Mouse (Mus musculus) liver, embryonic 16.5 days (tissue): ENCODE measurements around the gene Sqor. TPM values are rescaled to one million over a fixed set of nuclear protein-coding genes. Genes with fewer than 3 reads are reported as not detected.

ENCODE experiments used
- ATAC-seq: fragments of 200-750 bp; cut with Nextera tagmentation; 2 replicates; pipeline ENCODE4 v1.8.0; 2017; ENCODE audit warnings: low read depth, mild to moderate bottlenecking, moderate number of reproducible peaks, moderate library complexity
- H3K27ac ChIP-seq: fragments of 300-500 bp; sonication (generic); 2 replicates; pipeline ENCODE4 v1.5.1; 2014; ENCODE audit warnings: mild to moderate bottlenecking, low read length
- H3K27me3 ChIP-seq: fragments of 300-500 bp; sonication (generic); 2 replicates; pipeline ENCODE4 v1.6.1; 2014; ENCODE audit warnings: low read depth, low read length, mixed read lengths; ENCODE audit not compliant: control insufficient read depth, insufficient read depth
- H3K36me3 ChIP-seq: fragments of 300-500 bp; sonication (generic); 2 replicates; pipeline ENCODE4 v1.6.1; 2014; ENCODE audit warnings: mild to moderate bottlenecking; ENCODE audit not compliant: control insufficient read depth, insufficient read depth
- H3K4me1 ChIP-seq: fragments of 300-500 bp; sonication (generic); 2 replicates; pipeline ENCODE4 v1.6.1; 2014; ENCODE audit warnings: low read depth, low read length, mixed read lengths; ENCODE audit not compliant: control insufficient read depth
- H3K4me2 ChIP-seq: fragments of 300-500 bp; sonication (generic); 2 replicates; pipeline ENCODE4 v1.6.1; 2014; ENCODE audit warnings: low read depth, low read length, mixed read lengths
- H3K4me3 ChIP-seq: fragments of 300-500 bp; sonication (generic); 2 replicates; pipeline ENCODE4 v1.5.1; 2014; ENCODE audit warnings: low read depth, mild to moderate bottlenecking, low read length
- H3K9ac ChIP-seq: fragments of 300-500 bp; sonication (generic); 2 replicates; pipeline ENCODE4 v1.6.1; 2014; ENCODE audit warnings: low read depth, low read length
- H3K9me3 ChIP-seq: fragments of 300-500 bp; sonication (generic); replicated peaks from 2 replicates; pipeline ENCODE4 v1.6.1; 2016; ENCODE audit warnings: low read length; ENCODE audit not compliant: control insufficient read depth
- WGBS: fragments of 180-500 bp; shearing (Covaris S2); extraction: QIAGEN DNeasy Blood & Tissue Kit; methylation state at CpG from one replicate; pipeline ENCODE4 v1.1.7; 2014; ENCODE audit not compliant: insufficient replicate concordance; 5-methylcytosine and 5-hydroxymethylcytosine counted together
- polyA plus RNA-seq: library from polyadenylated mRNA; unstranded; fragments of >200 nt; fragmentation: Nextera tagmentation; extraction: Ambion mirVana; gene quantifications from 2 replicates; pipeline ENCODE4 v1.2.1, GENCODE M21; 2015

The Sqor gene
- polyA plus RNA-seq, 1 experiment from 2014 or later: 9.1 TPM

DNA sequence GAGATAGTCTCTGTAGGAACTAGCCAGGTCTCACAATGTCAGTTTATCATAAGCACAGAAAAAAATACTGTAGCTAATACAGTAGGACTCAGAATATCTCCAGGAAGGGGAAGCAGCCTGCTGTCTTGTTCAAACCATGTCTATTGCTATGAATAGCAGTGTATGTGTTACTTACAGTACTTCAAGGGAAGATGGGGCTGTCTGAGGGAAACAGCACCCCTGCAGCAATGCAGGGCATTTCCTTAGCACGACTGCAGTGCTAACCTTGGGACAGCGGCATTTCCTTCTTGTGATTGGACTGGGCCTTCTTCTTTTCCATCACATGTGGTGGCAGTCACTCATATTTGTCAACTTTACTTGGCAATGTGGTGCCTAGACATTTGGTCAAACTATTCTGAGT lies 11.8 kb downstream of the Sqor start:
- no peaks in the 10 kb centered on the region for H3K27me3 ChIP-seq
- ATAC-seq: no peak

DNA sequence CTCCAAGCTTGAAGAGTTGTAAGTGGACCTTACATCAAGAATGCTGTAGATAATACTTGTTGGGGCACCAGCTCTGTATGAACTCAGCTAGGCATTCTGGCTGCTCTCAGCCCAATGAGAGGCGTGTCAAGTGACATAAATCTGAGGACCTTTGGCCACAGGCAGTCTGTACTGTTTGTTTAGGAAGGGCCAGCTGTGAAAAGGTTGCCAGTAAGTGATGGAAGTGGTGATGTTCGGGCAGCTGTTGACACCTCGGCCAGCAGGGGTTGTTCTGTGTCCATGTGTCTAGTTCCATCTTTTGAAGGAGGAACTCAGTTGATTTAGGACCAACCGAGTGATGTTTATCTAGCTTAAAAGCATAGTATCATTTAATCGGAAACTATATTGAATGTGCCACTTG lies 14.9 kb downstream of the Sqor start:
- Histone ChIP-seq H3K9ac (no peak overlapping the region), H3K27me3 (no peaks in the 10 kb centered on the region), H3K36me3 (no peaks in the 10 kb centered on the region), H3K4me1 (no peaks in the 10 kb centered on the region; the same call in 1 of the 2 replicates), H3K4me3 (no peak overlapping the region), H3K9me3 (no peaks in the 10 kb centered on the region), H3K27ac (no peak overlapping the region), H3K4me2 (no peak overlapping the region)
- no peak for ATAC-seq
- WGBS: 44% methylated on average over 5 of the region's 5 CpGs

More for the DNA sequence above, 11.8 kb downstream of the Sqor start:
- Histone ChIP-seq H3K9ac (no peak overlapping the region), H3K36me3 (no peaks in the 10 kb centered on the region), H3K27ac (no peak overlapping the region), H3K4me2 (no peak overlapping the region), H3K9me3 (no peaks in the 10 kb centered on the region), H3K4me1 (no peaks in the 10 kb centered on the region; the same call in 1 of the 2 replicates), H3K4me3 (no peak overlapping the region)
- 24% methylated on average over 2 of the region's 2 CpGs for WGBS

DNA sequence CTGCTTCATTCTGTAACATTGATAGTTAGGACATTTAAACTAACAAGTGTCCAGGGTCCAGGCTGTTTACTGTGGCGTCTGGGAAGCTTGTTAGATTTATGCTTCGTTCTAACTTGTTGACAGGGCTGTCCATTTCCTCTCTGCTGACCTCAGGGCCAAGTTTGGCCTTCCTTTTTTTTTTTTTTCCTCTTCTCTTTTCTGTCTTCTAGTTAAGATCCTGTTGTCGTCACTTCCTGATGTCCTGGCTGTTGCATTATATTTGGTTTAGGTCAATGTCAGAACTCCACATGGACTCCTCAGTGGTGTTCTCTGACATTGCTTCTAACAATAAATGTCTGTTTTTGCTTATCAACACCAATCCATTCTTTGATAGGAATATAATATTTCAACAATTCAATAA lies 15.4 kb downstream of the Sqor start:
- Histone ChIP-seq H3K9me3 (no peaks in the 10 kb centered on the region), H3K4me1 (no peaks in the 10 kb centered on the region; the same call in 1 of the 2 replicates), H3K4me2 (no peak overlapping the region), H3K4me3 (no peak overlapping the region), H3K27me3 (no peaks in the 10 kb centered on the region), H3K27ac (no peak overlapping the region), H3K36me3 (no peaks in the 10 kb centered on the region), H3K9ac (no peak overlapping the region)
- WGBS: 23% methylated on average over 3 of the region's 3 CpGs
- no peak for ATAC-seq

DNA sequence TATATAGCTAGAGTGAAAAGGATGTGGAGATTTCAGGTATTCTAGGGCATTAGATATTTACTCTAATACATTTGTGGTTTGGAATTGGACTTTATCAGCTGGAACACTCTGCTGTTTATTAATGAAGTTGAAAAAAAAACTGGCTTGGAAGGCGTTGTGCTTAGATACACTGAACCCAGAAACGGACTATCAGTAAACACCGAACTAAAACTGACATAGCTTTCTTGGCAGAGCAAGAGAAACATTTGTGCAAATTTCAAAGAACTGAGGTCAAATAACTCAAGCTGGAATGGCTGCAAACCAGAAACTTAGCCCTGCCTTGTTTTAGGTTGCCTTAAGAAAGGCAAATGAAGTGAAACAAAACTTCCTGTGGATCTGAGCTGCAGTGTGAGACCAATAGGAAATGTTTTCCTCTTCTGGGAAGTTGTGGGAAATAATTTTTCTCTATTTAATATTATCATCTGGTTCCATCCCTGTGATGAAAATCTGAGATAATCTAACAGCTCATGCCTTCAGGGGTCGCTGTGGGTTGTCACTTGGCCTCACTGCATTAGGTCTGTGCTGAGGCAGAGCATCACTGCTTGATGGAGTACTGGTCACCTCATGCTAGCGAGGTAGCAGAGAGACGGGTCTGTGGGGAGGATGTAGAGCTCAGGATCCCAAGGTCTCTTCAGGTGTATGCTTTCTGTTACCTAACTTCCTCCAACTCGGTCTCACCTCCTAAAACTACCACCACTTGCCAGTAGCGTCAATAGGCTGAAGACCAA lies 16.7 kb downstream of the Sqor start:
- no peak for ATAC-seq
- H3K27ac ChIP-seq: no peak overlapping the region

DNA sequence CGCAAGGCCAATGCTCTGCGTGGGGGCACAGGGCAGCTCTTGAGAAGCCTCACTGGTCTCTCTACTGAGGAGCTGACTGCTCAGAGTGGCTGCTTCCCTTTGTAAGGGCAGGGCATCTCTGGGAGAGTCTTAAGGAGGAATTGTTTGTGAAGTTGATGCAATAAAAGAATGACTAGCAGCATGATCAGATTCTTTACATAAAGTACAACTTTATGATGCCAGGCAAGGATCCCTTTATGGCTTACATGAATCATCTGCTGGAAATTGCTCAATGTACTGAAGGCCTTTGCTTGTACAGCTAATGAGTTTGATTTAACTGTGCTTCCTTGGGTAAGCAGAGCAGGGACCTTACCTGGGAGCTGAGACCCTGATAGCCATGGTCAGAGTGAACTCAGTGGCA lies 18.7 kb downstream of the Sqor start:
- no peak overlapping the region for H3K4me3 ChIP-seq
- no peaks in the 10 kb centered on the region for H3K9me3 ChIP-seq
- no peaks in the 10 kb centered on the region; the same call in 1 of the 2 replicates for H3K4me1 ChIP-seq
- no peak overlapping the region for H3K9ac ChIP-seq
- no peak overlapping the region for H3K4me2 ChIP-seq
- ATAC-seq: no peak
- no peaks in the 10 kb centered on the region for H3K36me3 ChIP-seq
- no peaks in the 10 kb centered on the region for H3K27me3 ChIP-seq
- H3K27ac ChIP-seq: no peak overlapping the region
- WGBS: 82% methylated on average over 2 of the region's 2 CpGs

More for the DNA sequence above, 16.7 kb downstream of the Sqor start:
- no peaks in the 10 kb centered on the region for H3K36me3 ChIP-seq
- H3K27me3 ChIP-seq: no peaks in the 10 kb centered on the region
- no peak overlapping the region for H3K9ac ChIP-seq
- no peak overlapping the region for H3K4me2 ChIP-seq
- no peak overlapping the region for H3K4me3 ChIP-seq
- H3K4me1 ChIP-seq: no peaks in the 10 kb centered on the region; the same call in 1 of the 2 replicates
- no peaks in the 10 kb centered on the region for H3K9me3 ChIP-seq
- 43% methylated on average over 8 of the region's 8 CpGs for WGBS

DNA sequence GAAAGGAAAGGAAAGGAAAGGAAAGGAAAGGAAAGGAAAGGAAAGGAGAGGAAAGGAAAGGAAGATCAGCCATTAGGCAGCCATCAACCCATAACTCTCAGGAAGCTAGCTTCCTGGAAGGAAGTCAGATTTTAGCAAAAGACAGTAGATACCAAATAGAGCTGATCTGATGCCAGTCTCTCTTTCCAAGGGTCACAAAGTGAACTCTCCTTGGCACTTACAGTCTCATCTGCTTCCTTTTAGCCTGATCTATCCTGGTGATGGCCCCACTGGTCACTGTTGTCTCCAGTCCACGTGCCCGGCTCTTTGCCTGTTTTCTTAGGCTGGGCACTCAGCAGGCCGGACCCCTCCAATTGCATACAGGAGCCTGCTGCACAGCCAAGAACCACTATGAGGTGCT lies 19.7 kb downstream of the Sqor start:
- H3K4me2 ChIP-seq: no peak overlapping the region
- no peak overlapping the region for H3K9ac ChIP-seq
- no peaks in the 10 kb centered on the region for H3K27me3 ChIP-seq
- no peak overlapping the region for H3K4me3 ChIP-seq
- H3K9me3 ChIP-seq: no peaks in the 10 kb centered on the region
- no peak overlapping the region for H3K27ac ChIP-seq
- no peaks in the 10 kb centered on the region for H3K36me3 ChIP-seq
- WGBS: 67% methylated on average over 3 of the region's 3 CpGs
- no peak for ATAC-seq
- no peaks in the 10 kb centered on the region; the same call in 1 of the 2 replicates for H3K4me1 ChIP-seq

DNA sequence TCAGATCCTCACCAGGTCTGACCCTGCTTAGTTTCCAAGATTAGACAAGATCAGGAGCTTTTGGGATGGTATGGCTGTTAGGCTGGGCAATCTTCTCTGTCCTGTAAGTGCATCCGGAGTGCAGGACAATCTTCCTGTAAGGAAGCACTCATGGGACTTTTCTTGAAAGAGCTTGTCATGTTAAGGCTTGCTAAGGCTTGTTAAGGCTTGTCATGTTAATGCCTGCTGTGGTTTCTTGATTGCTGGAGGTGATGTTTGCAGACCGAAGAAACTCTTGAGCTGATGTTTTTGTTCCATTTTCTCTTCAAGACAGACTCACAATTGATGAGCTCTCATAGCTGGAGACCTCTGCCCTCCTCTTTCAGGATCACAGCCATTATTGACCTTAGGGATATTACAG lies 21.1 kb downstream of the Sqor start:
- no peak overlapping the region for H3K4me2 ChIP-seq
- no peak overlapping the region for H3K9ac ChIP-seq
- no peaks in the 10 kb centered on the region for H3K4me1 ChIP-seq
- ATAC-seq: no peak
- WGBS: 77% methylated on average over 2 of the region's 2 CpGs
- H3K27me3 ChIP-seq: no peaks in the 10 kb centered on the region
- H3K4me3 ChIP-seq: no peak overlapping the region
- no peak overlapping the region for H3K27ac ChIP-seq
- H3K9me3 ChIP-seq: no peaks in the 10 kb centered on the region
- no peaks in the 10 kb centered on the region for H3K36me3 ChIP-seq

DNA sequence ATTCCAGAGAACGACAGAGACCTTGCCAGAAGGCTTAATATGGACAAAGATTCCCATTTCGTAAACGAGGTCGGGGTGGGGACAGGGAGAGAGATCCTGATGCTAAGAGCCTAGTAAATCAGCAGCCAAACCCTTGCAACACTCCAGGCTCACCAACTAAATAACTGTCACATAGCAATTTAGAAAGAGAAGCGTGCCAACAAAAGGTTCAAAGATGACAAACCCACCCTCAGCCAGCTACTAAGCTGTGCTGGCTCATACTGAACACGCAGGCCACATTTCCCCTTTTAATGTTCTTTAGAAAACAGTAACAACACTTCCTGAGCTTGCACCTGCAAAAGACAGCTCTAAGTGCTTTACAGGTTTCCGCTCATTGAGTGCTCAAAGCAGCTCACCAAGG lies 24.3 kb downstream of the Sqor start:
- 54% methylated on average over 7 of the region's 7 CpGs for WGBS
- Histone ChIP-seq H3K4me3 (no peak overlapping the region), H3K9ac (no peak overlapping the region), H3K27ac (no peak overlapping the region), H3K4me1 (no peaks in the 10 kb centered on the region), H3K27me3 (no peaks in the 10 kb centered on the region), H3K4me2 (no peak overlapping the region), H3K9me3 (no peaks in the 10 kb centered on the region), H3K36me3 (no peaks in the 10 kb centered on the region)
- ATAC-seq: no peak

DNA sequence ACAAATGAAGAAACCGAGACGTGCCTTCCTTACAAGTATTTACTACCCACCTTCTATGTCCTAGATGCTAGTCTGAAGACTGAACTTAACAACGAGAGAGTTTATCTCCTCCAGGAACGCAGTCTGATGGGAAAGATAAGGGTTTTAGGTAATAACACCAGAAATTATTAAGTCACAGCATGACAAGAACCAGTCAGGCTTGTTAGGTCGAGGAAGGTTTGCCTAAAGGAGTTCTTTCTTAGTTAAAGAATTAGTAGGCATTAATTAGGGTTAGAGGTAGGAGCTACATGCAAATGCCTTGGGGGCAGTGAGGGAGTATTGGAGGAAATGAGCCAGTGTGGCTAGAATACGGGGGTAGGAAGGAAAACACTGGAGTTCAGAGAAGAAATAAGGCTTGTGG lies 24.7 kb downstream of the Sqor start:
- H3K9me3 ChIP-seq: no peaks in the 10 kb centered on the region
- no peaks in the 10 kb centered on the region for H3K4me1 ChIP-seq
- H3K36me3 ChIP-seq: no peaks in the 10 kb centered on the region
- no peak overlapping the region for H3K27ac ChIP-seq
- H3K9ac ChIP-seq: no peak overlapping the region
- no peak overlapping the region for H3K4me2 ChIP-seq
- no peak for ATAC-seq
- WGBS: 55% methylated on average over 6 of the region's 6 CpGs
- no peak overlapping the region for H3K4me3 ChIP-seq
- H3K27me3 ChIP-seq: no peaks in the 10 kb centered on the region
